Mouse (Mus musculus) forebrain, embryonic 10.5 days (tissue): Measurements from ENCODE around the gene Chmp3. TPM values are rescaled to one million over a fixed set of nuclear protein-coding genes. Genes with fewer than 3 reads are reported as not detected.

Experiments
- DNase-seq: peaks from one replicate; pipeline ENCODE4 v3.0.0-alpha.2; 2017; ENCODE audit warnings: low spot score; ENCODE audit errors: extremely low spot score
- H3K27ac ChIP-seq: fragments of 300-500 bp; sonication (generic); 2 replicates; pipeline ENCODE4 v1.5.1; 2016; ENCODE audit warnings: mild to moderate bottlenecking
- H3K27me3 ChIP-seq: fragments of 300-500 bp; sonication (generic); 2 replicates; pipeline ENCODE4 v1.6.1; 2016; ENCODE audit warnings: mild to moderate bottlenecking; ENCODE audit not compliant: poor library complexity, severe bottlenecking
- H3K36me3 ChIP-seq: fragments of 300-500 bp; sonication (generic); replicated peaks from 2 replicates; pipeline ENCODE4 v1.6.1; 2016; ENCODE audit warnings: mild to moderate bottlenecking, moderate library complexity
- H3K4me1 ChIP-seq: fragments of 300-500 bp; sonication (generic); 2 replicates; pipeline ENCODE4 v1.6.1; 2016
- H3K4me3 ChIP-seq: fragments of 300-500 bp; sonication (generic); 2 replicates; pipeline ENCODE4 v1.5.1; 2016; ENCODE audit warnings: mild to moderate bottlenecking, moderate library complexity
- H3K9me3 ChIP-seq: fragments of 300-500 bp; sonication (generic); 2 replicates; pipeline ENCODE4 v1.6.1; 2016; ENCODE audit warnings: mild to moderate bottlenecking, moderate library complexity
- WGBS: fragments of 180-500 bp; shearing (Covaris S2); methylation state at CpG from one replicate; pipeline ENCODE4 v1.1.7; 2016; 5-methylcytosine and 5-hydroxymethylcytosine counted together
- polyA plus RNA-seq: library from polyadenylated mRNA; unstranded; fragments of >200 nt; fragmentation: Nextera tagmentation; extraction: Ambion mirVana; gene quantifications from 2 replicates; pipeline ENCODE4 v1.2.1, GENCODE M21; 2016

Chmp3 gene
- polyA plus RNA-seq, 1 experiment from 2014 or later, result 46.6 TPM

GRCm38 (mm10) chr6:71621551-71621950, 78.0 kb downstream of the Chmp3 start:
- no peaks in the 10 kb centered on the region for H3K27me3 ChIP-seq
- no peak overlapping the region for H3K27ac ChIP-seq
- DNase-seq, result no peak
- H3K4me1 ChIP-seq, result no peaks in the 10 kb centered on the region
- H3K9me3 ChIP-seq, result no peaks in the 10 kb centered on the region
- no peak overlapping the region for H3K4me3 ChIP-seq
- 92% methylated on average over 5 of the region's 5 CpGs for WGBS
- H3K36me3 ChIP-seq, result peaks cover 100% of the 10 kb centered on the region

GRCm38 (mm10) chr6:71621981-71622380, 78.4 kb downstream of the Chmp3 start:
- H3K27me3 ChIP-seq, result no peaks in the 10 kb centered on the region
- H3K4me1 ChIP-seq, result no peaks in the 10 kb centered on the region
- H3K4me3 ChIP-seq, result no peak overlapping the region
- no peaks in the 10 kb centered on the region for H3K9me3 ChIP-seq
- peaks cover 100% of the 10 kb centered on the region for H3K36me3 ChIP-seq
- WGBS, result 95% methylated on average over 5 of the region's 5 CpGs
- no peak for DNase-seq
- H3K27ac ChIP-seq, result no peak overlapping the region

GRCm38 (mm10) chr6:71624723-71625122, 81.1 kb downstream of the Chmp3 start:
- Histone ChIP-seq H3K9me3 (no peaks in the 10 kb centered on the region), H3K36me3 (peaks cover 99% of the 10 kb centered on the region)

GRCm38 (mm10) chr6:71625984-71626383, 82.4 kb downstream of the Chmp3 start:
- Histone ChIP-seq H3K27ac (no peak overlapping the region), H3K9me3 (no peaks in the 10 kb centered on the region), H3K27me3 (no peaks in the 10 kb centered on the region), H3K36me3 (peaks cover 99% of the 10 kb centered on the region), H3K4me1 (peaks cover 24% of the 10 kb centered on the region), H3K4me3 (no peak overlapping the region)
- no peak for DNase-seq
- 95% methylated on average over 2 of the region's 2 CpGs for WGBS

More at GRCm38 (mm10) chr6:71624723-71625122, 81.1 kb downstream of the Chmp3 start:
- Histone ChIP-seq H3K4me3 (no peak overlapping the region), H3K4me1 (peaks cover 11% of the 10 kb centered on the region), H3K27me3 (no peaks in the 10 kb centered on the region), H3K27ac (no peak overlapping the region)
- no peak for DNase-seq

- Histone ChIP-seq H3K27me3 (no peaks in the 10 kb centered on the region), H3K9me3 (no peaks in the 10 kb centered on the region), H3K4me1 (peaks cover 31% of the 10 kb centered on the region), H3K4me3 (no peak overlapping the region), H3K36me3 (peaks cover 88% of the 10 kb centered on the region), H3K27ac (no peak overlapping the region)
- DNase-seq, result no peak
Observed at GRCm38 (mm10) chr6:71627325-71627724, 83.7 kb downstream of the Chmp3 start.

DNA sequence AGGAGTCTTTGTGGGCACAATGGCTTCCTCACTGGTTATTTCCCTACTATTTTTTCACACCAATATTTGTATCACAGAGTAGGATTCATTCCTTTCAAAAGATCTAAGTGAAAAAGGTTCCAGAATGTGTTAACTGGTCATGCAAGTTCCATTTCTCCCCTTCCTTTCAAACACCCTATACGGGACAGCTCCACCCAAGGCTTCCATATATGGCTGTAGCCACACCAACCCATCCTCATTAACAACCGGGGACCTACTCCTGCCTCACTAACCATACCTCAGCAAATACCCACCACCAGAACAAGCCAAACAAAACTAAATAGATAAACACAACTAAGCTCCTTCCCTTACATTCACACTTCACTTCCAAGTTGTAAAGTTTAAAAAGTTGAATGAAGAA, 87.6 kb downstream of the Chmp3 start:
- peak overlapping the region; percentile 90 for H3K4me3 ChIP-seq
- H3K4me1 ChIP-seq, result peaks cover 31% of the 10 kb centered on the region
- WGBS, result 43% methylated on average over 2 of the region's 2 CpGs
- peaks cover 50% of the 10 kb centered on the region for H3K36me3 ChIP-seq
- no peaks in the 10 kb centered on the region for H3K9me3 ChIP-seq
- H3K27me3 ChIP-seq, result no peaks in the 10 kb centered on the region
- H3K27ac ChIP-seq, result peak overlapping the region; percentile 99; the same call in 1 of the 2 replicates
- no peak for DNase-seq

DNA sequence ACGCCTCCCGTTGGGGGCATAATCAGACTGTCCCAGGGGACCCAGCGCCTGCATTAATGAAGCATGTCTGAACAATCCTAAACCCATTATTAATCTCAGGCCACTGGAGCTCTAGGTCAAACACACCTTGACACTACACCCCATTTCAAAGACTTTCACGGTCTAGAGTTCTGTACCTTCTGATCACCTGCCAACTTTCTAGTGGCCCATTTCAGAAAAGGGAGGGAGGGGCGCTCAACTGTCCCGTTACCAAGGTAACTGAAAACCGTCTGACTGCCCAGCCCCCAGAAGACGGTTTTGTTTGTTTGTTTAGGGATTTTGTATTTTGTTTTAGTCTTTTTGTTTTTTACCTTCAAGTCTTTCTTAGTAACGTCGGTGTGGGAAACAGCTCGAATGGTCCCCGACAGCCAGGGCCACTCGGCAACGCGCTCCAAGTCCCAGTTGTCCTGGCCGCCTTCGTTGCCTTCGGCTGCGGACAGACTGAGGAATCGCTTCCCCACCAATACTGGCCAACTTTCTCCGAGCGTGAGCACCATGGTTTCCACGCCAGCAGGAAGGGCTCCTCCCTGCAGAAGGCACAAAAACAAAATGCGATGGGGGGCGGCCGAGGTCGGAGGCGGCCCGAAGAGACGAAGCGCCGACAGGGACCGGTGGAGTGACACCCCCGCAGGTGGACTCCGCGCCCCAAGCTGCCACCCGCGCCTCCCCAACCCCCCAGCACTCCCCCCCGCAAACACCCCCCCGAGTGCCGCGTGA, 88.3 kb downstream of the Chmp3 start:
- peaks cover 31% of the 10 kb centered on the region for H3K4me1 ChIP-seq
- peaks cover 4% of the 10 kb centered on the region for H3K27me3 ChIP-seq
- H3K27ac ChIP-seq, result peak overlapping the region; percentile 99
- peak overlapping the region; percentile 90 for H3K4me3 ChIP-seq
- peaks cover 43% of the 10 kb centered on the region for H3K36me3 ChIP-seq
- no peaks in the 10 kb centered on the region for H3K9me3 ChIP-seq
- DNase-seq, result peak; percentile 34
- WGBS, result 5% methylated on average over 42 of the region's 42 CpGs

Other genes with a start within 250 kb of the Chmp3 start
- gene Smyd1, start 221.6 kb upstream of the Chmp3 start, polyA plus RNA-seq, result 0.09 and 0.15 TPM in 2 replicates
- 0.09 TPM in 1 of 2 replicates, not detected in the other for gene Cd8b1, start 221.0 kb upstream of the Chmp3 start, polyA plus RNA-seq
- gene Cd8a, start 170.4 kb upstream of the Chmp3 start, polyA plus RNA-seq, result not detected in 2 replicates
- gene Rmnd5a, start 103.2 kb upstream of the Chmp3 start, polyA plus RNA-seq, result 8.4 and 9.1 TPM in 2 replicates
- gene Rnf103, start 49.9 kb upstream of the Chmp3 start, polyA plus RNA-seq, result 9.0 and 9.6 TPM in 2 replicates
- 76.6 and 79.5 TPM in 2 replicates for gene Kdm3a, start 89.2 kb downstream of the Chmp3 start, polyA plus RNA-seq
- gene Reep1, start 163.8 kb downstream of the Chmp3 start, polyA plus RNA-seq, result 21.4 and 21.9 TPM in 2 replicates